Mouse (Mus musculus) liver, embryonic 15.5 days (tissue): ENCODE results near the gene Gm44790. TPM values are rescaled to one million over a fixed set of nuclear protein-coding genes. Genes with fewer than 3 reads are reported as not detected.

Experiments used
- ATAC-seq: fragments of 200-750 bp; cut with Nextera tagmentation; 2 replicates; pipeline ENCODE4 v1.8.0; 2017; ENCODE audit warnings: moderate number of reproducible peaks, mild to moderate bottlenecking, moderate library complexity; ENCODE audit not compliant: insufficient read depth
- H3K27ac ChIP-seq: fragments of 300-500 bp; sonication (generic); replicated peaks from 2 replicates; pipeline ENCODE4 v1.5.1; 2015; ENCODE audit warnings: mild to moderate bottlenecking, inconsistent platforms
- H3K27me3 ChIP-seq: fragments of 300-500 bp; sonication (generic); 2 replicates; pipeline ENCODE4 v1.6.1; 2015; ENCODE audit warnings: mild to moderate bottlenecking, inconsistent platforms
- H3K36me3 ChIP-seq: fragments of 300-500 bp; sonication (generic); replicated peaks from 2 replicates; pipeline ENCODE4 v1.6.1; 2015; ENCODE audit warnings: moderate library complexity, mild to moderate bottlenecking, inconsistent platforms
- H3K4me1 ChIP-seq: fragments of 300-500 bp; sonication (generic); replicated peaks from 2 replicates; pipeline ENCODE4 v1.6.1; 2015; ENCODE audit warnings: inconsistent platforms
- H3K4me2 ChIP-seq: fragments of 300-500 bp; sonication (generic); 2 replicates; pipeline ENCODE4 v1.6.1; 2015; ENCODE audit warnings: moderate library complexity, mild to moderate bottlenecking, inconsistent platforms
- H3K4me3 ChIP-seq: fragments of 300-500 bp; sonication (generic); replicated peaks from 2 replicates; pipeline ENCODE4 v1.5.1; 2015; ENCODE audit warnings: mild to moderate bottlenecking, inconsistent platforms
- H3K9ac ChIP-seq: fragments of 300-500 bp; sonication (generic); 2 replicates; pipeline ENCODE4 v1.6.1; 2015; ENCODE audit warnings: moderate library complexity, mild to moderate bottlenecking, inconsistent platforms
- H3K9me3 ChIP-seq: fragments of 300-500 bp; sonication (generic); replicated peaks from 2 replicates; pipeline ENCODE4 v1.6.1; 2016; ENCODE audit warnings: inconsistent platforms
- WGBS: fragments of 180-500 bp; shearing (Covaris S2); methylation state at CpG from one replicate; pipeline ENCODE4 v1.1.7; 2015; ENCODE audit warnings: mixed read lengths; ENCODE audit not compliant: insufficient replicate concordance; 5-methylcytosine and 5-hydroxymethylcytosine counted together
- polyA plus RNA-seq: library from polyadenylated mRNA; unstranded; fragments of >200 nt; fragmentation: Nextera tagmentation; extraction: Ambion mirVana; gene quantifications from 2 replicates; pipeline ENCODE4 v1.2.1, GENCODE M21; 2015

Gene Gm44790
- polyA plus RNA-seq, 1 experiment from 2014 or later: not detected

GRCm38 (mm10) chr6:86439531-86439930, 13.1 kb downstream of the Gm44790 start:
- Histone ChIP-seq H3K4me1 (peaks cover 20% of the 10 kb centered on the region), H3K9me3 (no peaks in the 10 kb centered on the region), H3K27ac (peak overlapping the region; percentile 95; the same call in 1 of the 2 replicates), H3K27me3 (no peaks in the 10 kb centered on the region), H3K9ac (peak overlapping the region; percentile 88), H3K4me3 (peak overlapping the region; percentile 85), H3K36me3 (peaks cover 33% of the 10 kb centered on the region), H3K4me2 (peak overlapping the region; percentile 86)
- 79% methylated on average over 1 of the region's 1 CpGs for WGBS
- ATAC-seq: no peak

DNA sequence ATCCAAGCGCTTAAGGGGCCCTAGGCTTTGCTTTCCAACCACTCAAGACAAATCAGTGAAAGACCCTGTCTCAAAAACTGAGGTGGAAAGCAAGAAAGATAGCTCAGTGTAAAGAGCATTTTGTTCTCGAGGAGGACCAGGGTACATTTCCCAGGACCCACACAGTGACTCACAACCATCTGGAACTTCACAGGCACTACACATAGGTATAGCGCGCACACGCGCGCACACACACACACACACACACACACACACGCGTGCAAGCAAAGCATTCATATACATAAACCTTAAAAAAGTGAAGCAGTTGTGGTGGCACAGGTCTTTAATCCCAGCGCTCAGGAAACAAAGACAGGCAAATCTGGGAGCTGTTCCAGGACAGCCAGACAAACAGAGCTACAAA, 15.1 kb downstream of the Gm44790 start:
- Histone ChIP-seq H3K36me3 (peaks cover 43% of the 10 kb centered on the region), H3K4me3 (no peak overlapping the region), H3K9ac (no peak overlapping the region), H3K4me2 (no peak overlapping the region), H3K27me3 (no peaks in the 10 kb centered on the region), H3K27ac (no peak overlapping the region), H3K9me3 (no peaks in the 10 kb centered on the region), H3K4me1 (peaks cover 20% of the 10 kb centered on the region)
- 83% methylated on average over 10 of the region's 10 CpGs for WGBS
- no peak for ATAC-seq

DNA sequence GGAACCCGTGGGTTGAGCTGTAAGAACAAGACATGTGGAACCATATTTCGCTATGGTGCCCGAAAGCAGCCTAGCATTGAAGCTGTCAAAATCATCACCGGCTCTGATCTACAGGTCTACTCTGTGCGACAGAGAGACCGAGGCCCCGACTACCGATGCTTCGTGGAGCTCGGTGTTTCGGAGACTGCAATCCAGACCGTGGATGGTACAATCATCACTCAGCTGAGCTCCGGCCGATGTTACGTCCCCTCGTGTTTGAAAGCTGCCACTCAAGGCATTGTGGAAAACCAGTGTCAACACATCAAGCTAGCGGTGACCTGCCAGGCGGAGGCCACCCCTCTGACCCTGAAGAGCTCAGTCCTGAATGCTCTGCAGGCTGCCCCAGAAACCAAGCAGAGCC, 19.1 kb downstream of the Gm44790 start:
- ATAC-seq: no peak
- Histone ChIP-seq H3K4me2 (no peak overlapping the region), H3K36me3 (peaks cover 70% of the 10 kb centered on the region), H3K4me3 (no peak overlapping the region), H3K9ac (no peak overlapping the region), H3K27ac (no peak overlapping the region), H3K9me3 (no peaks in the 10 kb centered on the region), H3K4me1 (no peaks in the 10 kb centered on the region), H3K27me3 (no peaks in the 10 kb centered on the region)
- 86% methylated on average over 18 of the region's 18 CpGs for WGBS

GRCm38 (mm10) chr6:86446927-86447568, 20.6 kb downstream of the Gm44790 start:
- H3K9ac ChIP-seq: no peak overlapping the region
- 31% methylated on average over 1 of the region's 1 CpGs for WGBS
- H3K4me3 ChIP-seq: no peak overlapping the region
- no peaks in the 10 kb centered on the region for H3K27me3 ChIP-seq
- H3K36me3 ChIP-seq: peaks cover 71% of the 10 kb centered on the region
- no peak overlapping the region for H3K27ac ChIP-seq
- H3K9me3 ChIP-seq: no peaks in the 10 kb centered on the region
- no peaks in the 10 kb centered on the region for H3K4me1 ChIP-seq
- no peak for ATAC-seq
- H3K4me2 ChIP-seq: no peak overlapping the region

- no peak overlapping the region for H3K9ac ChIP-seq
- no peak for ATAC-seq
- H3K27ac ChIP-seq: no peak overlapping the region
- no peak overlapping the region for H3K4me2 ChIP-seq
- H3K4me1 ChIP-seq: no peaks in the 10 kb centered on the region
- peaks cover 77% of the 10 kb centered on the region for H3K36me3 ChIP-seq
- H3K9me3 ChIP-seq: no peaks in the 10 kb centered on the region
- no peak overlapping the region for H3K4me3 ChIP-seq
- no peaks in the 10 kb centered on the region for H3K27me3 ChIP-seq
- WGBS: 73% methylated on average over 3 of the region's 3 CpGs
Observed at GRCm38 (mm10) chr6:86456727-86457126, 30.3 kb downstream of the Gm44790 start.

GRCm38 (mm10) chr6:86463079-86463478, 36.6 kb downstream of the Gm44790 start:
- H3K27ac ChIP-seq: no peak overlapping the region

GRCm38 (mm10) chr6:86471317-86471716, 44.9 kb downstream of the Gm44790 start:
- 48% methylated on average over 3 of the region's 3 CpGs for WGBS
- peak overlapping the region; percentile 61 for H3K4me3 ChIP-seq
- peak overlapping the region; percentile 65; the same call in 1 of the 2 replicates for H3K9ac ChIP-seq
- H3K36me3 ChIP-seq: peaks cover 29% of the 10 kb centered on the region
- H3K27ac ChIP-seq: peak overlapping the region; percentile 34; the same call in 1 of the 2 replicates
- no peaks in the 10 kb centered on the region for H3K9me3 ChIP-seq
- H3K4me1 ChIP-seq: peaks cover 32% of the 10 kb centered on the region
- no peaks in the 10 kb centered on the region for H3K27me3 ChIP-seq
- H3K4me2 ChIP-seq: peak overlapping the region; percentile 86
- ATAC-seq: no peak

More at GRCm38 (mm10) chr6:86463079-86463478, 36.6 kb downstream of the Gm44790 start:
- Histone ChIP-seq H3K9ac (no peak overlapping the region), H3K36me3 (peaks cover 67% of the 10 kb centered on the region), H3K4me2 (no peak overlapping the region), H3K4me1 (no peaks in the 10 kb centered on the region), H3K9me3 (no peaks in the 10 kb centered on the region), H3K4me3 (no peak overlapping the region), H3K27me3 (no peaks in the 10 kb centered on the region)
- ATAC-seq: no peak
- 72% methylated on average over 3 of the region's 3 CpGs for WGBS

DNA sequence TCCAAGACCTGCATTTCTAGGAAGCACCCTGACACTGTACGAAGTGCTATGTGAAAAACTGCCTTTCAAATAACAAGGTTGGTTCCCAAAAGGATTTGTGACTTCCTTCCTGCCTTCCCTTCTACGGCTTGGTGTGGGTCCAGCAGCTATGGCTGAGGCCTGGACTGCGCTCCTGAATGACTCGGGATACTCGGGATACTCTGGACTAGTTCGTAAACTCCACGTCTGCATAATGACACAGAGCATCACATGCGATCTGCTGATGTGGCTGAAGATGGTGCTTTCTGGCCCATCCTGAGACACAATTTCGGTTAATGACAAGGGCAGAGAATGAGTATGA, 45.3 kb downstream of the Gm44790 start:
- Histone ChIP-seq H3K4me2 (peak overlapping the region; percentile 86), H3K4me1 (peaks cover 32% of the 10 kb centered on the region), H3K4me3 (peak overlapping the region; percentile 61), H3K27ac (peak overlapping the region; percentile 79), H3K9me3 (no peaks in the 10 kb centered on the region), H3K9ac (peak overlapping the region; percentile 65), H3K36me3 (peaks cover 26% of the 10 kb centered on the region), H3K27me3 (no peaks in the 10 kb centered on the region)
- WGBS: 11% methylated on average over 9 of the region's 9 CpGs
- peak; percentile 23 for ATAC-seq

GRCm38 (mm10) chr6:86472100-86472955, 45.9 kb downstream of the Gm44790 start:
- peak; percentile 91 for ATAC-seq
- Histone ChIP-seq H3K9me3 (no peaks in the 10 kb centered on the region), H3K4me2 (peak overlapping the region; percentile 86), H3K4me1 (peaks cover 32% of the 10 kb centered on the region), H3K9ac (peak overlapping the region; percentile 68), H3K4me3 (peak overlapping the region; percentile 61), H3K36me3 (peaks cover 22% of the 10 kb centered on the region), H3K27ac (peak overlapping the region; percentile 79), H3K27me3 (no peaks in the 10 kb centered on the region)
- WGBS: under 1% methylated on average over 56 of the region's 56 CpGs

GRCm38 (mm10) chr6:86473077-86473476, 46.6 kb downstream of the Gm44790 start:
- ATAC-seq: no peak
- Histone ChIP-seq H3K36me3 (peaks cover 15% of the 10 kb centered on the region), H3K9ac (peak overlapping the region; percentile 68), H3K4me2 (peak overlapping the region; percentile 86), H3K27ac (peak overlapping the region; percentile 79), H3K4me1 (peaks cover 32% of the 10 kb centered on the region), H3K4me3 (peak overlapping the region; percentile 61), H3K9me3 (no peaks in the 10 kb centered on the region), H3K27me3 (no peaks in the 10 kb centered on the region)
- WGBS: 57% methylated on average over 7 of the region's 7 CpGs

DNA sequence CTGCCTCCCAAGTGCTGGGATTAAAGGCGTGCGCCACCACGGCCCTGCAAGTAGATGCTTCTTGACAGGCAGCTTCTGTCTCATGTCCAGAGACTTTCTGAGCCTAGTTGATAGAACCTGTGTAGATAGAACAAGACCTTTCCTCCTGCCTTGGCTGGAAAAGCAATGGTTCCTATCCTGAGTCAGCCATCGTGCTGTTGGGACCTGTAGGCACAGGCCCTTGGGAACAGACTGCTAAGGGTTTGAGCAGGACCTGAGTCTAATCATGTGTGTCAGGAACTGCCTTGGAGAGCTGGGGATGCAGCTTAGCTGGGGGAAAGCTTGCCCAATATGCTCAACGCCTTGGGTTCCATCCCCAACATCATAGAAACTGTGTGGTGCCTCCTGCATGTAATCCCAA, 47.6 kb downstream of the Gm44790 start:
- Histone ChIP-seq H3K36me3 (peaks cover 12% of the 10 kb centered on the region), H3K4me1 (peaks cover 41% of the 10 kb centered on the region), H3K9ac (no peak overlapping the region), H3K27me3 (no peaks in the 10 kb centered on the region), H3K27ac (no peak overlapping the region), H3K9me3 (no peaks in the 10 kb centered on the region), H3K4me3 (no peak overlapping the region), H3K4me2 (no peak overlapping the region)
- 86% methylated on average over 5 of the region's 5 CpGs for WGBS
- ATAC-seq: no peak
